Mouse (Mus musculus): ENCODE measurements around the gene Elmo1.
A peak's percentile ranks its signal among the peaks of the same experiment; 100 is the strongest.

Elmo1 gene

GRCm38 (mm10) chr13:20257562-20258525, 167.4 kb downstream of the Elmo1 start:
- DNase-seq (ENCODE audit: low read depth, low spot score): no peak

DNA sequence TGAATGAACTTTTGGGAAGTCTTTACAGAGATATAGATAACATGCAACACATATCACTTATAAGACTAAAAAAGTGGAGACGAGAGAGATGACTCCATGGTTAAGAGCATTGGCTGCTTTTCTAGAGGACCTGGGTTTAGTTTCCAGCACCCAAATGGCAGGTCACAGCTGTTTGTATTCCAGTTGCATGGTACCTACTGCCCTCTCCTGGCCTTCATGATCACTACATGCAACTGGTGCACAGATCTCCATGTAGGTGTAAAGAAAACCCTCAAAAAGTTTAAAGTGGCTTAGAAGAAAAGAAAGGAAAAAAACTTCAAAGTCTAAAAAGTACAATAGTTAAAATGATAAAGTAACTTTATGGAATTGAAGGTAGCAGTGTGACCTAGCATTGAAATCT, 172.8 kb downstream of the Elmo1 start:
- DNase-seq (ENCODE audit: low read depth, low spot score): no peak

GRCm38 (mm10) chr13:20270148-20270547, 179.8 kb downstream of the Elmo1 start:
- DNase-seq (ENCODE audit: low read depth, low spot score): no peak

DNA sequence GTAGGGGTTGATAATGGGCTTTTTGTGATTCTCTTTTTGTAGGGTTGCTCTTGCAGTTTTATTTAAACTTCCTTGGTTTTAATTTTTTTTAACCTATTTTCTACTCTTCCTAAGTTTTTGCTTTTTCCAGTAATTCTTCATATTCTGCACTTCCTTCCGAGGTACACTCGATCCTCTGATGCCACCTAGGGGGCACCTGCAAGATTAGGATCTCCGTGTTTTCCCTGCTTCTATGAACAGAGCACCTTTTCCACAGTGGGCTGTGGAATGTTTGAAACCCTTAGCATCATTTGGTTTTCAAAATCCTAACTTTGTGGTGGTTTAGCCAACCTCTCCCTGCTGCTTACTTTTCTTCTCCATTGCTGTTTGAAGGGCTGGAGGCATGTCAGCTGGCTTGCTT, 181.4 kb downstream of the Elmo1 start:
- no peak for DNase-seq (ENCODE audit: low read depth, low spot score)

DNA sequence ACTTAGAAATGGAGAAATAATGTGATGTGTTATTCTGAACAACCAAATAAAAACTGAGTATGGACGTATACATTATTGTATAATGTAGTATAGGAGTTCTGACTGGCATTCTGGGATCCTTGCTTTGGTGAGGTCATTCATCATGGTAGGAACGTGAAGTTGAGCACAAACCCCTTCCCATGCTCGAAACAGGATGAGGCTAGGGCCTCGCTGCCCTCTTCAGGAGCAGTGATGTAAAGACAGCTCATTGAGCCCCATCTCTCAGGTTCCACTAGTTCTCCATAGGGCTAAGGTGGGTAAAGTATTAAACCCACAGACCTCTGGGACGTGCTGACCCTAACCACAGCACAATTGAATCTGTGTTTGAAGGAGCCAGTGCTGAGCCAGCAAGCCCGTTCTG, 182.2 kb downstream of the Elmo1 start:
- no peak for DNase-seq (ENCODE audit: low read depth, low spot score)

GRCm38 (mm10) chr13:20279889-20280288, 189.5 kb downstream of the Elmo1 start:
- DNase-seq (ENCODE audit: low read depth, low spot score): no peak

- no peak for DNase-seq (ENCODE audit: low read depth, low spot score)
Observed at GRCm38 (mm10) chr13:20283891-20284290, 193.5 kb downstream of the Elmo1 start.

- no peak for DNase-seq (ENCODE audit: low read depth, low spot score)
Observed at GRCm38 (mm10) chr13:20286680-20287079, 196.3 kb downstream of the Elmo1 start.

DNA sequence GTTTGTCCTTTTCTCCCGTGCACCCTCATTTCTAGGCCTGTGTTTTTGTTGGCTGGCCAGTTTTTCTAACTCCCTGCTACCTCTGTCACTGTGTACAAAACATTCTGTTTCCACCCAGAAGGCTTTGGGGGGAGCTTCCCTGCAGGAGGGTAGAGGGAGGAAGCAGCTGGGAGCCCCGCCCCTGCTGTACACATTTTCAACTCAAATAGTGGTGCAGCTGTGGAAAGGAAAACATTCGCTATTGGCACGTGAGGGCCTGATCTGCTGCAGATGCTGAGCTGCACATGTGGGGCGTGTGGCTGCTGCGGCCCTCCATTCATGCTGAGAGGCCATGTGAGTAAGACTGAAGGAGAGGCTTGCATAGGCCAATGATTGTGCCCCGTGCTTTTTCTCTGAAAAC, 198.0 kb downstream of the Elmo1 start:
- DNase-seq (ENCODE audit: low read depth, low spot score): peak; percentile 68

DNA sequence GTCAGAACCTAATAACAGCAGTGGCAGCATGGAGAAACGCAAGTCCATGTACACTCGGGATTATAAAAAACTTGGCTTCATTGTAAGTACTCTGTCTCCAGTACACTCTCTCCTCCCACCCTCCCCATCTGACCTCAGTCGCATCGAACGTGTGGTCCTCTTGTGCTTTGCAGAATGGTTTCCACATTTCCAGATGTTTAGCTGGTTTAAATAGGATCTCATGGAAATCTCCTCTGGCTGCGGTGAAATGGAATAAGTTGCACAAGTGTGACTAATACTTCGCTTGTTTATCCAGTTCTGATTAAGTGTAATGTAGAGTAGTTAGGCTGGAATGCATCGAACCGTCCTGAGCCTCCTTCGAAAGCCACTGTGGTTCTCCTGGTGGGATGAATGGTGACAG, 200.0 kb downstream of the Elmo1 start:
- peak; percentile 82 for DNase-seq (ENCODE audit: low read depth, low spot score)

DNA sequence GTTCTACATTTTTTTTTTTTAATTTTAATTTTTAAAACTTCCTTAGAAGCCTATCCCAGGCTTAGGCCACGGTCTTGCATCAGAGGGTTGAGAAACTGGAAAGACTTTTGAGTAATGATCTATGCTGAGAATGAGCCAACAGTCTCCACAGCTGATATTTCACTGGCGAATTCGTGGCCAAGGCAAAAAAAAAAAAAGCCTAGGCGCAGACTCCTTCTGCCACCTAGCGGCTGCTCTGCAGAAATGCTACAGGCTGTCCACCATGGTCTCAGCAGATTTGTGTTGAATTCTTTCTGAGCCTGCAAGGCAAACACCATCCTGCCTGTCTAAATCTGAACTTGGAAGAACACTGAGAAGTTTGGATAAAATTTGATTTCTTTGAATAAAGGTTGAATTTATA, 202.0 kb downstream of the Elmo1 start:
- peak; percentile 87 for DNase-seq (ENCODE audit: low read depth, low spot score)

GRCm38 (mm10) chr13:20295278-20295970, 205.0 kb downstream of the Elmo1 start:
- no peak for DNase-seq (ENCODE audit: low read depth, low spot score)

DNA sequence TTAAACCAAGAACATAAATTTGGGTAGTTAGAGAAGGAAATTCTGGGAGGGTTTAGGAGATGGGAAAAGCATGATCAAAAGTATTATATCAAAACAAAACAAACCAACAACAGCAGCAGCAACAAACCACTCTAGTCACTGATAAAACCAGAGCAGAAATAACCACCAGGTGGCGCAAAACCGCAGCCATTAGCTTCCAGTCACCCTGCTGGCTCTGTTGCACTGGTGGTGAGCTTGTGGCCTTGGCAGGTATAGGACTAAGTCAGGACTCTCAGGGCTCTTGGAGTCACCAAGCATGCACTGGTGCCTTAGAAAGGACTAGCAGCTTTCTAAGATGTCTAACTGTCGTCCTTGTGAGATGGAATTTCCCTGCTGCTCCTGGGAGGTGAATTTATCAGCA, 207.4 kb downstream of the Elmo1 start:
- peak; percentile 28 for DNase-seq (ENCODE audit: low read depth, low spot score)

DNA sequence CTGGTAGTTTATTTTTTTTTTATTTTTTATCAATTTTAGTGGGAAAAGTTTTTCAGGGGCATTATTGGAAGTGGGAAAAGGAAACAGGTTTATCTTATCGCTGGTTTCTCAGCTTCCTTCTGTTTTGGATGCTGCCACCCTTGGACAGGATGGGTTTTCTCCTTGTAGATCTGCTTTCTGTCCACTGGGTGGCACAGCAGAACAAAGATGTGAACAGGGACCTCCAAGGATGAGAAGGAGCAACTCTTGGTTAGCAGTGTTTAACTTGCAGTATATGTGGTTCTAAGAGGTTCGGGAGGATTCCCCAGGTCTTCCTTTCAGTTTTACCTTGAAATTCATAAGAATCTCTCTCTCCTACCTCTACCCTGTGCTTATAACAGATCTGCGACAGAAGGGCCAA, 209.0 kb downstream of the Elmo1 start:
- DNase-seq (ENCODE audit: low read depth, low spot score): no peak

GRCm38 (mm10) chr13:20300052-20300564, 209.7 kb downstream of the Elmo1 start:
- DNase-seq (ENCODE audit: low read depth, low spot score): no peak

DNA sequence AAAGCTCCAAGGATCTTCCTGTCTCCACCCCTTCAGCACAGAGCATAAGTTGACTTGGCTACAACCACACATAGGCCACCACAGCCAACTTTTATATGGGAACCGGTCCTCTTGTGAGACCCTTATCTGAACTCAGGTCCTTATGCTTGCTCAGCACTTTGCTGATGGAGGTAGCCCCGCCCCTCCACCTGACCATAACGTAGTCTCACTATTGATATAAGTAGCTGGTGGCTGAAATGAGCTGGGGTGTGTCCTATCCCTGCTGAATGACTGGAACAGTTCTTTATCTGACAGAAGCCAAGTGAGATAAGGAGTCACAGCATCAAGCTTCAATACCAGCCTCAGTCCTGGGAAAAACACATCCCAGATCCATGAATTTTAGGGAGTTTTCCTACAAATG, 210.2 kb downstream of the Elmo1 start:
- DNase-seq (ENCODE audit: low read depth, low spot score): no peak

GRCm38 (mm10) chr13:20301760-20302159, 211.4 kb downstream of the Elmo1 start:
- DNase-seq (ENCODE audit: low read depth, low spot score): no peak

GRCm38 (mm10) chr13:20305621-20306020, 215.2 kb downstream of the Elmo1 start:
- DNase-seq (ENCODE audit: low read depth, low spot score): peak; percentile 46

DNA sequence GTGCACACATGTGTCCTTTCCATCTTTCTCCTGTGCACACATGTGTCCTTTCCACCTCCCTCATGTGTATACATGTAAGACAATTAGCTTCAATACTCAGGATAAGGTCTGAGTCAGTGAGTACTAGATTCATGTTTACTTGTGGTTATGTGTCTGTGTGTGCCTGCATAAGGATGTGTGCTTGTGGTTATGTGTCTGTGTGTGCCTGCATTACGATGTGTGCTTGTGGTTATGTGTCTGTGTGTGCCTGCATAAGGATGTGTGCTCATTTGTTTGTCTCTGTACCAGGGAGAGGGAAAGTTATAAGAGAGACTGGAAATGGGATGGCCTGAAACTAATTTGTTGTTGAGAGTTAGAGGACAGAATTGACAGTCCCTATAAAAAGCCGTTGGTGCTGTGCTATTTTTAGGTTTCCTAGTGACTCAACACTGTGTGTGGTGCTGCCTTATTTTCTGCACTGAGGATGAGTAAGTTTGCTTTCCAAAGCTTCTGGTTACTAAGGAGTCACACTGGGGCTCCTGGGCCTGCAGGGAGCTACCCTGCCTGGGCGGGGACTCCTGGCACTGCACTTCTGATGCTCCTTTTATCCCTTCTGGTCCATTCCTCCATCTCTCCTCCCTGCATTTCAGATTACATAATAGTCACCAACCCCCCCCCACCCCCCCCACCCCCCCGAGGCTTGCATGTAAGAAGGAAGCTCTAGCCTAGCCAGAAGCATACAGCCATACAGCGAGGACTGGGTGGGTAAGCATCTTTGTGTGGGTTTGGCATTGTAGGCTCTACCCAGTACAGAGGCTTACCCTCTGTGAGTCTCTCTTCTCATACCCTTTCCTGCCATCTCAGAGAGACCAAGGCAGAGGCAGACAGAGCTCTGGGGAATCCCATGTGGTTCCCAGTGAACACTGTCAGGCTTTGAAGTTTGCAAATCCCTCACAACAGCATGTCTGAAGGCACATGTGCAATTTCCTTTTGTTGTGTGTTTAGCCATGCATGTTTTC, 216.1 kb downstream of the Elmo1 start:
- peak; percentile 60 for DNase-seq (ENCODE audit: low read depth, low spot score)

DNA sequence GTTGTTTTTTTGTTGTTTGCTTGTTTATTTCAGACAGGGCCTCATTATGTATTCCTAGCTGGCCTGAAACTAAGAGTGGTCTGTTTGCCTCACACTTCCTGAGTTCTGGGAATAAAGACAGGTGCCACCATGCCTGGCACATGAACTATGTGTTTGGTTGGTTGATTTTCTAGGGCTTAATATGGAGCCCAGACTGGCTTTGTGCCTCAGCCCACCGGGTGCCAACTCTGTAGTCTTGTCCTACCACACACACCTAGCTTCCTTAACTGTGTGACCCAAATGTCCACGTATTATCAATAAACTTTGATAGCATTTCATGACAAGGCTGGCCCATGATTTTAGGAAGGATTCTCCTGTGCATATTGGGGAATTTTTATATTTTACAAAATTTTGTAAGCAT, 217.0 kb downstream of the Elmo1 start:
- no peak for DNase-seq (ENCODE audit: low read depth, low spot score)

- DNase-seq (ENCODE audit: low read depth, low spot score): peak; percentile 64
Observed at GRCm38 (mm10) chr13:20311612-20312011, 221.2 kb downstream of the Elmo1 start.

Measured in skeletal muscle tissue, adult 2 months (tissue).